Mouse (Mus musculus) splenic B cell, adult 2 months (primary cell): Measurements from ENCODE around the gene Lipt2.

Experiments
- DNase-seq: peaks from one replicate; pipeline ENCODE4 v3.0.0-alpha.2; 2011; ENCODE audit warnings: low read depth, low spot score
- H3K27me3 ChIP-seq: 2 replicates; pipeline ENCODE4 v1.6.1; 2012; ENCODE audit warnings: mild to moderate bottlenecking, low read length, moderate library complexity, mixed read lengths; ENCODE audit not compliant: control insufficient read depth, poor library complexity, insufficient read depth, severe bottlenecking
- H3K36me3 ChIP-seq: 2 replicates; pipeline ENCODE4 v1.6.1; 2012; ENCODE audit warnings: mild to moderate bottlenecking, low read length, moderate library complexity, mixed read lengths; ENCODE audit not compliant: control insufficient read depth, poor library complexity, insufficient read depth, severe bottlenecking

Gene Lipt2

DNA sequence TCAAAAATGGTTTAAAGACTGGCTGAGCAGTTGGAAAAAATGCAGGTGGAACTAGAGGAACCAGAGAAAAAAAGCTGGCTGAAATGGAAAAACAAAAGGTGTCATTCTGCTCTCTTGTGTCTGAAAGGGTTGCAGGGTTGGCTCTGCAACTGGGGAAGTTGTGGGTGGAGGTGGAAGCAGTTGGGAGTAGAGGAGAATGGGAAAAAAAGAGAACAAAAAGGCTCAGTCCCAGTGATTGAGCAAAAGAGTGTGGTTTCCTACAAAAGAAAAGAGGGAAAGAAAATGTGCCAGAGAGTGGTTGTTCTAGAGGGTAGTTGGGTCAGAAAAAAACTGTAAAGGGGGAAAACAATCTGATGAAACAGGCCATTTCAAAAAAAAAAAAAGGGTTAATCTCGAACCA lies 18.5 kb upstream of the Lipt2 start:
- no peak for DNase-seq
- Histone ChIP-seq H3K36me3 (no peaks in the 10 kb centered on the region), H3K27me3 (no peaks in the 10 kb centered on the region)

DNA sequence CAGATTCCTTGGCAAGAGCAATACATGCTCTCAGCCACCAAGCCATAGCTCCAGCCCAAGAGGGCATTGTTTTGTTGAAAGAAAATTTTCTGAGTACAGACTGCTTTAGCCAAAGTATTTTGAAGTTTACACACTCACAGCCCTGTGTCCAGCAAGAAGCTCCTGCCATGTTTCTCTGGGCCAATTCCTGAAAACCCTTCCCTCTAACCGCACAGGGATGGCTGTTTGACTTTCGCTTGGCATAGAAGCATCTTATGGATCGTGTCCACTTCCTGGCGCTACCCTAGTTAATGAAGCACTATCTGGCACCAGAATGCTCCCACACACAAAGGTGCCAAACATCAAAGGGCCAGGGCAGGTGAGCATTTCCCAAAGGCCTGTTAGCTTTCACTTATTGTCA lies 10.5 kb upstream of the Lipt2 start:
- Histone ChIP-seq H3K36me3 (no peaks in the 10 kb centered on the region), H3K27me3 (no peaks in the 10 kb centered on the region)
- DNase-seq = no peak

DNA sequence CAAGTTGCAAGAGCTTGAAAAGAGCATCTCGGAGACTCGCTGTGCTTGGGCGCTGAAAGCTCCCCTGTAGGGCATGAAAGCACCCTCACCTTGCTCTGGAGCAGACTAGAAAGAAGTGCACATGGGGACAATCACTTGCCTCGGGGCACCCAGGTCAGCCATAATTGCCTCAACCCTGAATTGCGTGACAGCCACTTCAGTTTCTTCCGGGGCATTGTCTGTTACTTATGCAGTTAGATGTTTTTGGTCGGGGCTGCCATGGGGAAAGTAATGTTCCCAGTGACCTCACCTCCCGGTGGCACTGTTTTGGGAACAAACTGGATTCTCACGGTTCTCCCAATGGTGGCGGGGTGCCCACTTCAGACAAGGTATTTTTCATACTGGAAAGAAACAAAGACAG lies 9.0 kb upstream of the Lipt2 start:
- H3K27me3 ChIP-seq = no peaks in the 10 kb centered on the region
- no peak for DNase-seq

DNA sequence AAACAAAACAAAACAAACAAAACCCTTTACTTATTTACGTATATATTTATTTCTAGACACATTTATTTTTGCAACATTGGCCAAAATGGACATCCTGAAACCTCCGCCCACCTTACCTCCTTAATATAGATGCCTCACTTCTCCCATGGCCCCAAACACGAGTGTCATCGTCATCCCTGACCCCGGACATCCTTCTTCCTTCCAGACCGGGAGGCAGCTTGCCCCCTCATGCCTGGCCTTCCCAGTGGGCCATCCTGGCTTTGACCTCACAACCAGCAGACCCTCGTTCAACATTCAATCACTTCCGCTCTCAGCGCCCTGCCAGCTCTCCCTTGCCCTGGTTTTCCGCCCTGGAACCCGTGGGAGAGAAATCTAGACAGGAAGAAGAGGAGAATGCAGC lies 8.5 kb upstream of the Lipt2 start:
- no peak for DNase-seq
- H3K36me3 ChIP-seq = no peaks in the 10 kb centered on the region
- no peaks in the 10 kb centered on the region for H3K27me3 ChIP-seq

More for the DNA sequence above, 9.0 kb upstream of the Lipt2 start:
- no peaks in the 10 kb centered on the region for H3K36me3 ChIP-seq

DNA sequence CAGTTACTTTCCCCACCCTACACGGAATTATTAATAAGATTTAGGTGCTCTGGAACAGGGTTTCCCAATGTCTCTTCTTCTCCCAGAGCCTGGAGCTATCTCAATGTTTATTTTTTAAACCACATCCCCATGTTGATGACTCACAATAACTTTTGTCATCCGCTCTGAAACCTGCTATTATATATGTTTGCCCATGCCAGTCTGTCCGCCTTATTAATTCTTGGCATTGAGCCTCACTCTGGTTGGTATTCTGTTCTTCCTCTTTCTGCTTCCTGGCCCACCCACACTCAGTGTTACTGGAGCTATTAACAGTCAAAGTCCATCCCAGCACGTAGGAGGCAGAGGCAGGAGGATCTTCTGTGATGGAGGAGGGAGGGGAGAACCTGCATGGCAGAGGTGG lies 1.4 kb upstream of the Lipt2 start:
- peak; percentile 20 for DNase-seq
- no peaks in the 10 kb centered on the region for H3K36me3 ChIP-seq
- H3K27me3 ChIP-seq = no peaks in the 10 kb centered on the region

DNA sequence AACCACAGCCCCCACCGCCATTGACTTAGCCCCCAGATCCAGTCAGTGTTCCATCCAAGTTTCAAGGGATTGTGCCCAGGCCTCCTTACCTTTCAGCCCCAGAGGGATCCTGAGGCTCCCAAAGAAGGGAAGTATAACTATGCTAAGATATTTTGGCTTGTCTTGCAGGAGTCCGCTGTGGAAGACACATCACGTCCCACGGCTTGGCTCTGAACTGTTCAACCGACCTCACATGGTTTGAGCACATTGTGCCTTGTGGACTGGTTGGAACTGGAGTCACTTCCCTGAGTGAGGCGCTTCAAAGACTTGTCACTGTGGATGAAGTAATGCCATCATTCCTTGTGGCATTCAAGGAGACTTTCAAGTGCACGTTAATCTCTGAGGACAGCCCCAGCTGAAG lies 929 bp downstream of the Lipt2 start:
- Histone ChIP-seq H3K27me3 (no peaks in the 10 kb centered on the region), H3K36me3 (no peaks in the 10 kb centered on the region)
- DNase-seq = peak; percentile 5

DNA sequence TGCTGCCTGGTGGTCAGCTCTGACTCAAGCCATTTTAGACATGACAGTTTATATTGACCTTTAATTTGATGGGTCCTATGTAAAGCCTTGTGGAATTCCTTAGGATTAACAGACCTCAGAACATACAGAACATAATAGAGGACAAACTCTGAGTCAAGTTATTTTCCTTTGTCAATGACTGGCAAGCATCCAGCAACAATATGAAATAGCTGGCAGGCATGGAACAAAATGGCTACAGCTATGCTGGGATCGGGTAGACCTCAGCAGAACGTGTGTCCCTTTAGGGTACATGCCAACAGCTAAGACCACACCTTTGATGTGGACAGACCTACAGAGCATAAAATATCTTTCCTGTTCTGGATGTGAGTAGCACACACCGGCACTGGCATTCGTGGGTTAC lies 4.4 kb downstream of the Lipt2 start:
- DNase-seq = no peak
- Histone ChIP-seq H3K27me3 (no peaks in the 10 kb centered on the region), H3K36me3 (no peaks in the 10 kb centered on the region)

DNA sequence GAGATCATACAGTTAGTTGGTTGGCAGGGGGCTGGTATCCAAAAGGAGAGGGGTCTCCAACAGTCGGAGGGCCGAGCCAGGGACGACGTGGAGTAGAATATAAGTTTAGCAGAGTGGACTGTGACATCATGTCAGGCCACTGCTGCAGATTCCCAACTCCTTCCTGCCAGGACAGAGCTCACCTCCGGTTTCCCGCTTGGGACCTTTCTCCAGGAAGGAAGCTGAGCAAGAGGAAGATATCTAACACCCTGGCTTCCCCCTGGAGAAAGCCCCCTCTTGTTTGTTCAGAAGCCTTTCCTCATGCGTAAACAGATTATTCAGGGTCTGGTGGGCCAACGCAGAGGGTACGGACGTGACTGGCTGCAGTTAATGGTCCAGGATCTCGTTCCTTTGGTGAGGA lies 9.6 kb downstream of the Lipt2 start:
- Histone ChIP-seq H3K27me3 (no peaks in the 10 kb centered on the region), H3K36me3 (no peaks in the 10 kb centered on the region)
- DNase-seq = no peak

DNA sequence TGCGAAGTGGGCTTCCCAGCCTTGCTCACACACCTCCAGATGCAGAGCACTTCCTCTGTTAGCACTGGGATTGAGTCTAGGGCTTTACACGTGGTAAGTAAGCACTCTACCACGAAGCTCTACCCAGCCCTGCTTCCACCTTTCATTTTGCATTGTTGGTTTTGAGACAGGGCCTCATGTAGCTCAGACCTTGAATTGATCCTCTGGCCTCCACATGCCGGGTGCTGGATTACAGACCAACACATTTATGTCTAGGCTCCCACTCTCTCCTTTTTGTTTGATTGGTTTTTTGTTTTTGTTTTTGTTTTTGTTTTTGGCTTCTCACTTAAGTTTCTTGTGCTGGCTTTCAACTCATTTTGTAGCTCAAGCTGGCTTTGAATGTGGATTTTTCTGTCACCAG lies 11.7 kb downstream of the Lipt2 start:
- DNase-seq = no peak
- Histone ChIP-seq H3K36me3 (no peaks in the 10 kb centered on the region), H3K27me3 (no peaks in the 10 kb centered on the region)

DNA sequence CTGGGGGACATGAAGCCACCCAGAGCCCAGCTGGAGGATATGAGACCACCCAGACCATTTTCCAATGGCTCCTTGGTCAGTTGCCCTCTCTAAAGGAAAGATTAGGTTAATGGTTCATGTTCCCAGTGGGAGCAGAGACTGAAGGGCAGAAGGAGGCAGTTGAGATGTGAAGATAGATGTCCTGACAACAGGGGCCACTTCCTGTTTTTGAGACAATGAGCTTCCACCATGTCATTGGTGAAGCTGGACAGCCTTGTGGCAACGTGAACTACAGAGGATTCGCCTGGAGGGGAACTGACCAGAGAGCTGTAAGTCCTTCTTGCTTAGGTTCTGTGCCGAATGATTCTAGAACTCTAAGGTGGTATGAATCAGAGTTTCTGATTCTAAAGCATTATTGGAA lies 17.2 kb downstream of the Lipt2 start, which contains the start of gene Kcne3:
Kcne3 (plus strand) TSS at position 234 of the 400 bp plus-strand sequence.
- Histone ChIP-seq H3K27me3 (no peaks in the 10 kb centered on the region; the same call in 1 of the 2 replicates), H3K36me3 (no peaks in the 10 kb centered on the region)
- DNase-seq = no peak

DNA sequence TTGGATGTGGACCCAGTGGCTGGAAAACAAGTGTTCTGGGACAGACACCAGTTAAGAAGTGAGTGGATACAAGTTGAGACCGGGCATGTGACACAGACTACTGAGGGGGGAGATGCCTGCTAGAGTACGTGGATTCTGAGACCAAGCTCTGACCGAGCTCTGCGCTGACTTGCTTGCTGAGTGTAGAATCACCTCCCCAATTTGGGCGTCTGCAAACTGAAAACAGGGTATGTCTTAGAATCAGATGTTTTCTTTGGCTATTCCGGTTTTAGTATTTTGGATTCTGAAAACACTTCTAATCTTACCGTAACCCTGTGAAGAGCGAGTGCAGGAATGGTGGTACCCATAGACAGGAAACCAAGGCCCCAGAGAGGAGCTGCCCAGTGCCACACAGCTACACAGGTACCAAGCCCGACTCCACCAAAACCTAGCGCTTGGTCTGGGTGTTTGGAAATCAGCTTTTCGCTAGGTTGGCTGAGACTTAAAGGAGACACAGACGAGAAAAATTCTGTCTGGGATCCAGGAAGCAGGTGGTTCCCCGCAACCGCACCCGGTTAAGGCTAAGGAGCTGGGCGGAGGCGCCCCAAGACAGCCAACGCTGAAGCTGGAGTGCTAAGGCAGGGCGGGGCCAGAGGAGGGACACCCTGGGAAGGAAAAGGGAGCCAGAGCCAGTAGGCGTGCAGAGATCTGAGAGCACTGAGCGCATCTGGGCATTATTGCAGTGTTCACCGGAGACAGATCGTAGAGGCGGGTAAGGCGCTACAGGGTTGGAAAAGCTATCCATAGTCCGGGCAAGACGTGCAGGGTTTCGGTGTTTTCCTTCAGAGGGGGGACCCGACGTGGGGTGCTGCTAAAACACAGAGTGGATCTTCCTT lies 19.2 kb downstream of the Lipt2 start:
- no peak for DNase-seq
- Histone ChIP-seq H3K27me3 (no peaks in the 10 kb centered on the region; the same call in 1 of the 2 replicates), H3K36me3 (no peaks in the 10 kb centered on the region)

DNA sequence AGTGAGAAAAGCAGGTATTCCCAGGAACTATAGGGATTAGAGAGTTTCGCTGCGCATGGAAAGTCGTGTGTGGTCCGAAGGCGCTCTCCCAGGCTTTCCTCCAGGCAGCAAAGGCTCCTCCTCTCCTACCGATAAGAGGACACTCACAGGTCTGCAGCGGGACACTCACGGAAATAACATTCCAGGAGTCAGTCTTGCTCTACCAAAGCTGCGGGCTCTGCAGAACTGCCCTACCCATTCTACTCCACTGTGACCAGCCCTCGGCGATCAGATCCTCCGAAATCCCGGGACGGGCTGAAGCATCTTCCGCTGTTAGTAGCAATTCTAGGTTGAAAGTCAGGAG lies 19.8 kb downstream of the Lipt2 start:
- no peaks in the 10 kb centered on the region for H3K36me3 ChIP-seq
- H3K27me3 ChIP-seq = no peaks in the 10 kb centered on the region; the same call in 1 of the 2 replicates
- DNase-seq = no peak

DNA sequence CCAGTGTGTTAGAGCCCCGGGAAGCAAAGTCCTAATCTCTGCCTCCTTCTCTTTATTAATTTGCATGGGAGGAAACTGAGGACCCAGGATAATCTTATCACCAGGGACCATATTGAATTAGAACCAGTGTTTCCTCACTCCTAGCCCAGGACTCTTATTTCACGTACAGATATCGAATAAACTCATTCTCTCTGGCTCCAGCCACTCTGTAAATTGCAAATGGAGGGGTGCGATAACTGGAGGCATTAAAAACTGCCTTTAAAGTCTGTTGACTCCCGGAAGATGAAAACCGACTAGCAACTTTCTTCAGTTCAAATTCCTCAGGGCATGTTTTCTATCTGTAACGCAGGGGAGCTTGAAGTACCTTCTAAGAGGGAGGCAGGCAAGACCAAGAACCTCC lies 20.3 kb downstream of the Lipt2 start:
- Histone ChIP-seq H3K27me3 (no peaks in the 10 kb centered on the region; the same call in 1 of the 2 replicates), H3K36me3 (no peaks in the 10 kb centered on the region)
- no peak for DNase-seq

DNA sequence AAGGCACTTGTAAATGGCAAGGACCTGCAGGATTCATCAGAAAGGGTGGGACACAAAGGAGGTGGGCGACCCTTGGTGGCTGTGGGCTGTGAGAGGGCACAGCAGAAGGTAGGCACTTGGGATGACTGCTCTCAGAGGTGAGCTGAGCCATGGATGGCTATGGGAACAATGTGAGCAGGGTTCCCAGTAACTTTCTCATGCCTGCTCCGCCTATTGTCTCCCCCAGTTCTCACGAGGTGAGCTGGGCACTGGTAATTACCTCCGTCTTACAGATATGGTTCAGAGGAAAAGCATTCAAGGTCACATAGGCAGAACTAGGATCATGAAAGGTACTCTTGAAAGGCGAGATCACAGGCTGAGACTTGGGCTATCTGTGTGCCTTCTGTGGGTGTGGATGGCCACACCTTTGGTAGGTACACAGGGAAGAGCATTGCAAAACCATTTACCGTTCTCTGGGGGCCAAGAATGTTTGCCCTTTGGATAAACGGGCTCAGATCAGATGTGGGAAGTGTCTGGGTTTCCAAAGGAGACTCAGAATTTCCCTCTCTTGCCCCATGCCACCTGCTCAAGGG lies 20.8 kb downstream of the Lipt2 start:
- DNase-seq = no peak
- Histone ChIP-seq H3K27me3 (no peaks in the 10 kb centered on the region; the same call in 1 of the 2 replicates), H3K36me3 (no peaks in the 10 kb centered on the region)

DNA sequence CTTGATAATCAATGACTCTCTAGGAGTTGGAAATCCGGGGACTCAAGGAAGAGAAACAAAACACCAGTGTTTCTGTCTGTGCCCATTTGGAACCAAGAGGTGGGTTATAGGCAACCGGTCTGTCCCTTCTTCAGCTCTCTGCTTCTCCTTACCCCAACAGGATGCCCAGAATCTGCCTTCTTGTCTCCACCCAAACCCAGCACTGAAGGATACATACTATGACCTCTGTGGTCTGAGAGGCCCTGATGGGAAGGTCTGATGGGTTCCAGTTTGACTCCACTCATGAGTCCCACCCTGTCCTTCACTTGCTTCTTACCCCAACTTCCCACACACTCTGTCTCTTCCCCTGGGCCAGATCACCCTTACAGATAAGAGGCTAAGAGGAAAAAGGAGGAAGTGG lies 22.1 kb downstream of the Lipt2 start:
- Histone ChIP-seq H3K36me3 (no peaks in the 10 kb centered on the region), H3K27me3 (no peaks in the 10 kb centered on the region; the same call in 1 of the 2 replicates)
- DNase-seq = no peak
